Mouse (Mus musculus) hindbrain, embryonic 15.5 days (tissue): ENCODE measurements around the gene Sec24a. TPM values are rescaled to one million over a fixed set of nuclear protein-coding genes. Genes with fewer than 3 reads are reported as not detected.
"Not testable (repeated sequence)": the region's sequence is repeated elsewhere in the genome, so short reads cannot be mapped to it uniquely, and the experiment has no call there.

Experiments used
- ATAC-seq: fragments of 200-750 bp; cut with Nextera tagmentation; 2 replicates; pipeline ENCODE4 v1.8.0; 2017; ENCODE audit warnings: low read depth, moderate number of reproducible peaks, moderate TSS enrichment; ENCODE audit not compliant: low FRiP score
- H3K27ac ChIP-seq: fragments of 300-500 bp; sonication (generic); replicated peaks from 2 replicates; pipeline ENCODE4 v1.5.1; 2015; ENCODE audit warnings: mild to moderate bottlenecking, inconsistent platforms
- H3K27me3 ChIP-seq: fragments of 300-500 bp; sonication (generic); 2 replicates; pipeline ENCODE4 v1.6.1; 2015; ENCODE audit warnings: control low read depth, inconsistent platforms
- H3K36me3 ChIP-seq: fragments of 300-500 bp; sonication (generic); 2 replicates; pipeline ENCODE4 v1.6.1; 2015; ENCODE audit warnings: control low read depth, inconsistent platforms
- H3K4me1 ChIP-seq: fragments of 300-500 bp; sonication (generic); replicated peaks from 2 replicates; pipeline ENCODE4 v1.6.1; 2015; ENCODE audit warnings: control low read depth, inconsistent platforms
- H3K4me2 ChIP-seq: fragments of 300-500 bp; sonication (generic); 2 replicates; pipeline ENCODE4 v1.6.1; 2015; ENCODE audit warnings: moderate library complexity, mild to moderate bottlenecking, inconsistent platforms
- H3K4me3 ChIP-seq: fragments of 300-500 bp; sonication (generic); 2 replicates; pipeline ENCODE4 v1.5.1; 2015; ENCODE audit warnings: mild to moderate bottlenecking, inconsistent platforms
- H3K9ac ChIP-seq: fragments of 300-500 bp; sonication (generic); 2 replicates; pipeline ENCODE4 v1.6.1; 2015; ENCODE audit warnings: inconsistent platforms
- H3K9me3 ChIP-seq: fragments of 300-500 bp; sonication (generic); 2 replicates; pipeline ENCODE4 v1.6.1; 2016; ENCODE audit warnings: control low read depth, inconsistent platforms
- WGBS: fragments of 180-500 bp; shearing (Covaris S2); methylation state at CpG from one replicate; pipeline ENCODE4 v1.1.7; 2015; 5-methylcytosine and 5-hydroxymethylcytosine counted together
- polyA plus RNA-seq: library from polyadenylated mRNA; unstranded; fragments of >200 nt; fragmentation: Nextera tagmentation; extraction: Ambion mirVana; gene quantifications from 2 replicates; pipeline ENCODE4 v1.2.1, GENCODE M21; 2015

The Sec24a gene
- polyA plus RNA-seq, 1 experiment from 2014 or later = 15.9 TPM

DNA sequence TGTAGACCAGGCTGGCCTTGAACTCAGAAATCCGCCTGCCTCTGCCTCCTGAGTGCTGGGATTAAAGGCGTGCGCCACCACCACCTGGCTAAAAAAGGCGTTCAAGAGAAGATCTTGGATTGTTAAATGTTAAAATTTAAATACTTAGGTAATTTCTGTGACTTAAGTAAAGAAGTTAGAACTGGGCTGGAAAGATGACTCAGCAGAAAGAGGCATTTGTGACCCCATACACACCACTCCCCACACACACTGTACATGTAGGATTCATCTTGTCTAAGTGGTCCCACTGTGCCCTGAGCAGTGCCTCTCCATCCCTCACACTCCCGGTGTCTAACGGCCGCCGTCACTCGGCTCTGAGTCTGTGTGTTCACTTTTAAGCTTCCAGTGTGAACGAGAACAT lies 57.0 kb downstream of the Sec24a start:
- no peak overlapping the region for H3K4me2 ChIP-seq
- H3K4me1 ChIP-seq = no peaks in the 10 kb centered on the region
- 95% methylated on average over 10 of the region's 10 CpGs for WGBS
- H3K4me3 ChIP-seq = no peak overlapping the region
- no peaks in the 10 kb centered on the region for H3K9me3 ChIP-seq
- peaks cover 69% of the 10 kb centered on the region for H3K36me3 ChIP-seq
- no peaks in the 10 kb centered on the region for H3K27me3 ChIP-seq
- H3K27ac ChIP-seq = no peak overlapping the region
- no peak overlapping the region for H3K9ac ChIP-seq
- no peak for ATAC-seq

DNA sequence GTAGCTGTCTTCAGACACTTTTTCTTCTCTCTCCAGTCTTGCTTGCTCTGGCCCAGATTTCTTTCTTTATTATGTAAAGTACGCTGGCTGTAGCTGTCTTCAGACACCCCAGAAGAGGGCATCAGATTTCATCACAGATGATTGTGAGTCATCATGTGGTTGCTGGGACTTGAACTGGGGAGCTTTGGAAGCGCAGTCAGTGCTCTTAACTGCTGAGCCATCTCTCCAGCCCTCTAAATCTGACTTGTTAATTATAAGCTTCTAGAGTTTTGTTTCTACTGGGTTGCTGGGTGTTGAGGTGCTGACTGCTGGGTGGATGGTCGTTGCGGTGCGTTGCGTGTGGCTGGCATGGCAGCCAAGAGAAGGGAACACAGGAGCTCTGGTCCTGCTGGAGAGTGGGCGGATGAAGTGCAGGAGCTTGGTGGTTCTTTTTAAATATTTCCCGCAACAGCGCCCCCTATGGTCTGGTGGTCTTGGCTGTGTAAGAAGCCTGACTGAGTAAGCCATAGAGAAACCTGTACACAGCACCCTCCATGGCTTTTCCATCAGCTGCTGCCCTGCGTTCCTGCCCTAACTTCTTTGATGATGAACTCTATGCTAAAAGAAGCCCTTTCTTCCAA lies 59.9 kb downstream of the Sec24a start:
- Histone ChIP-seq H3K4me2 (no peak overlapping the region), H3K9me3 (no peaks in the 10 kb centered on the region), H3K27me3 (no peaks in the 10 kb centered on the region), H3K9ac (no peak overlapping the region), H3K27ac (no peak overlapping the region), H3K36me3 (peaks cover 70% of the 10 kb centered on the region), H3K4me1 (no peaks in the 10 kb centered on the region), H3K4me3 (no peak overlapping the region)
- WGBS = 63% methylated on average over 10 of the region's 10 CpGs
- ATAC-seq = no peak

GRCm38 (mm10) chr11:51702831-51703230 lies 60.6 kb downstream of the Sec24a start:
- no peaks in the 10 kb centered on the region for H3K9me3 ChIP-seq
- no peak overlapping the region for H3K4me3 ChIP-seq
- no peak for ATAC-seq
- no peak overlapping the region for H3K9ac ChIP-seq
- 87% methylated on average over 3 of the region's 3 CpGs for WGBS
- H3K4me1 ChIP-seq = no peaks in the 10 kb centered on the region
- H3K36me3 ChIP-seq = peaks cover 69% of the 10 kb centered on the region
- no peak overlapping the region for H3K27ac ChIP-seq
- no peak overlapping the region for H3K4me2 ChIP-seq
- H3K27me3 ChIP-seq = no peaks in the 10 kb centered on the region

GRCm38 (mm10) chr11:51694984-51695383 lies 68.5 kb downstream of the Sec24a start:
- no peak overlapping the region for H3K9ac ChIP-seq
- peaks cover 50% of the 10 kb centered on the region for H3K36me3 ChIP-seq
- no peak overlapping the region for H3K27ac ChIP-seq
- no peak overlapping the region for H3K4me3 ChIP-seq
- no peak overlapping the region for H3K4me2 ChIP-seq
- ATAC-seq = no peak
- peaks cover under 1% of the 10 kb centered on the region; the same call in 1 of the 2 replicates for H3K4me1 ChIP-seq
- no peaks in the 10 kb centered on the region for H3K9me3 ChIP-seq
- H3K27me3 ChIP-seq = no peaks in the 10 kb centered on the region
- 94% methylated on average over 3 of the region's 3 CpGs for WGBS

GRCm38 (mm10) chr11:51690597-51690996 lies 72.8 kb downstream of the Sec24a start:
- peaks cover 12% of the 10 kb centered on the region for H3K36me3 ChIP-seq
- H3K9ac ChIP-seq, ATAC-seq, H3K27me3 ChIP-seq, H3K9me3 ChIP-seq, H3K4me2 ChIP-seq, H3K4me3 ChIP-seq, H3K27ac ChIP-seq: not testable (repeated sequence)
- 65% methylated on average over 3 of the region's 3 CpGs for WGBS
- H3K4me1 ChIP-seq = peaks cover 22% of the 10 kb centered on the region

DNA sequence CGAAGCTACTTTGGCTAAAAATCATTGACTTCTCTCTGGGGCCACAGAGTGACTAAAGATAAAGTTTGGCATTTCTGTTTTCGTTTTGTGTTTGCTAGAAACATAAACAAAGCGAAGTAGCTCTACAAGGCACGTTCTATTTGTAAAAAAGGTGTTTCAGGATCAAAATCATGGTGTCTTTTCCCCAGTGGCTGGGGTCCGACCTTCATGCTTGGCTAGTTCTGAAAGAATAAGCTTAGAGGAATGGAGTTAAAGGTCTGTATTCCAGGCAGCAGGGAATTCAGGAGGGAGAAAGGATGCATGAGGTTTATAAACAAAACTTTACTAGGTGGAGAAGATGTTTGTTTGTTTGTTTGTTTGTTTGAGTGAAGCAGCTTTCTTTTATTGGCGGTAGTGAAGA lies 74.1 kb downstream of the Sec24a start:
- H3K27ac ChIP-seq = peak overlapping the region; percentile 100
- peaks cover 22% of the 10 kb centered on the region for H3K4me1 ChIP-seq
- H3K36me3 ChIP-seq = peaks cover 11% of the 10 kb centered on the region
- no peak for ATAC-seq
- no peaks in the 10 kb centered on the region for H3K9me3 ChIP-seq
- 21% methylated on average over 6 of the region's 6 CpGs for WGBS
- peak overlapping the region; percentile 87 for H3K4me2 ChIP-seq
- no peaks in the 10 kb centered on the region for H3K27me3 ChIP-seq
- H3K4me3 ChIP-seq = peak overlapping the region; percentile 77
- H3K9ac ChIP-seq = peak overlapping the region; percentile 73

DNA sequence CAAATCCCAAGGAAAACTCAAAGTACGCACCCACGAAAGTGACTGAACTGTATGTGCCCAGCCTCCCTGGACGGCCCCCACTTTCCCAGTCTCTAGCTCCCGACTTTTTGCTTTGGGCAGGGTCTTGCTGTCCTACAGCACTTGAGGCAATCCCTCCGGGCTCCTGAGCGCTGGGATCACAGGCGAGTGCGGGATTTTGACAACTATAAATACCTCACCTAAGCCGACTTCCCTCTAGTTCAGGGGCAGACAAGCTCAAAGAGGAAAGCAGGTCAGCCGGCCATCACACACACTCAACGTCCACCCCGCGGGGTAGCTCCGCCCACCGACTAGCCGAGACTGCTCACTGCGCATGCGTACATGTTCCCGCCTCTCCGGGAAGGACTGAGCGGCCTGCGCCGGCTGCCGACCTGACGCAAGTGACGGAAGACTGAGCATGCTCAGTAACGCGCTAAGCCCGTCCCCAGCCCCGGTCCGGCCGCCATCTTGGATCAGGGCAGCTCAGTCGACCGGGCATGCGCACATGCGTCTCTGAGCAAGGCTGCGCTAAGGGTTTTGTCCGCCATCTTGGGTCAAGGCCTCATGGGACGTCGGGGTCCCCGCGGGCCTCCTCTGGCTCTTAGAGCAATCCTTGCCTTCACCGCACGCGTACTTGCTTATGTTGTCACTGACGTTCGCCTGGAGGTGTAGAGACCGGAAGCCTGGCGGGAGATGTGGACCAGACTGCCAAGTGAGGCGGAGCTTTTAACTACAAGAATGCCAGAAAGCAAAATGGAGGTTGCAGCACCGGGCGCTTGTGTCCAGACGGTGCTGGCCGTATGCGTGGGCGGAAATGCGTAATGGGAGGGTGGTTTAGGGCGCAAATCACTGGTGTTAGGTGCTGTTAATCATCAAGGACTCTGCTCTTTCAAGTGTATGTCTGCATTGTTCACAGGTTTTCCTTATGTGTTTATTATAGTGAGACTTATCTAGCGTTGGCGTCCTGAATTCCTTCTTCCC lies 74.8 kb downstream of the Sec24a start, which contains the start of gene 0610009B22Rik:
TSS of gene 0610009B22Rik (minus strand) at position 545 of the 999 bp plus-strand sequence.
- Histone ChIP-seq H3K9ac (peak within 1 kb of the TSS; percentile 83), H3K4me3 (peak within 1 kb of the TSS; percentile 77), H3K36me3 (peaks cover 10% of the 10 kb centered on the region), H3K9me3 (no peaks in the 10 kb centered on the region), H3K27ac (peak within 1 kb of the TSS; percentile 100), H3K4me2 (peak within 1 kb of the TSS; percentile 87), H3K27me3 (no peaks in the 10 kb centered on the region), H3K4me1 (peaks cover 22% of the 10 kb centered on the region)
- WGBS = under 1% methylated on average over 60 of the region's 60 CpGs
- peak; percentile 100 for ATAC-seq

- Histone ChIP-seq H3K4me1 (0 out of 2 replicates have a peak, but pooled peaks cover 3% of the 10 kb centered on the region), H3K36me3 (peaks cover 2% of the 10 kb centered on the region), H3K9me3 (no peaks in the 10 kb centered on the region), H3K4me2 (no peak overlapping the region), H3K4me3 (no peak overlapping the region), H3K27me3 (no peaks in the 10 kb centered on the region), H3K9ac (no peak overlapping the region), H3K27ac (no peak overlapping the region)
- no peak for ATAC-seq
- 48% methylated on average over 8 of the region's 8 CpGs for WGBS
These were observed 81.5 kb downstream of the Sec24a start for GRCm38 (mm10) chr11:51681976-51682374.

- H3K4me3 ChIP-seq = no peak overlapping the region
- H3K9ac ChIP-seq = no peak overlapping the region
- peaks cover 2% of the 10 kb centered on the region for H3K36me3 ChIP-seq
- H3K27me3 ChIP-seq = no peaks in the 10 kb centered on the region
- H3K4me1 ChIP-seq = no peaks in the 10 kb centered on the region
- ATAC-seq = peak; percentile 27; the same call in 1 of the 2 replicates
- 0 out of 2 replicates have a peak overlapping the region, but pooled peaks have one; percentile 12 for H3K4me2 ChIP-seq
- H3K27ac ChIP-seq = no peak overlapping the region
- H3K9me3 ChIP-seq = no peaks in the 10 kb centered on the region
- WGBS = 39% methylated on average over 13 of the region's 13 CpGs
These were observed 82.0 kb downstream of the Sec24a start for GRCm38 (mm10) chr11:51681324-51681975.

DNA sequence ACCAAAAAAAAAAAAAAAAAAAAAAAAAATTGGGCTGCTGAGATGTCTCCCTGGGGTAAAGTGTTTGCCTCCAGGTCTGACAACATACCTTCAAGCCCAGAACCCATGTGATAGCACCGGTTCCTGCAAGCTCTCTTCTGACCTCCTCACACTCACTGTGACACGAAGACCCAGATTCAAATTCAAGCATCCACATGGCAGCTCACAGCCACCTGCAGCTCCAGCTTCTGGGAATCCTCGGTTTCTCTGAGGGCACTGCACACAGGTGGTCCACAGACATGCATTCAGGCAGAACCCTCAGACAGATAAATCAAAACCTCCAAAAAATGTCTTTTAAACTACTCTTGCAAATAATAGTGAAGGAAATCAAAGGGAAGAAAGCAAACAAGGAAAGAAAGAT lies 84.0 kb downstream of the Sec24a start:
- Histone ChIP-seq H3K4me1 (no peaks in the 10 kb centered on the region), H3K9me3 (no peaks in the 10 kb centered on the region), H3K36me3 (no peaks in the 10 kb centered on the region), H3K4me3 (no peak overlapping the region), H3K27ac (no peak overlapping the region), H3K9ac (no peak overlapping the region), H3K4me2 (no peak overlapping the region), H3K27me3 (no peaks in the 10 kb centered on the region)
- 87% methylated on average over 3 of the region's 3 CpGs for WGBS
- ATAC-seq = no peak

DNA sequence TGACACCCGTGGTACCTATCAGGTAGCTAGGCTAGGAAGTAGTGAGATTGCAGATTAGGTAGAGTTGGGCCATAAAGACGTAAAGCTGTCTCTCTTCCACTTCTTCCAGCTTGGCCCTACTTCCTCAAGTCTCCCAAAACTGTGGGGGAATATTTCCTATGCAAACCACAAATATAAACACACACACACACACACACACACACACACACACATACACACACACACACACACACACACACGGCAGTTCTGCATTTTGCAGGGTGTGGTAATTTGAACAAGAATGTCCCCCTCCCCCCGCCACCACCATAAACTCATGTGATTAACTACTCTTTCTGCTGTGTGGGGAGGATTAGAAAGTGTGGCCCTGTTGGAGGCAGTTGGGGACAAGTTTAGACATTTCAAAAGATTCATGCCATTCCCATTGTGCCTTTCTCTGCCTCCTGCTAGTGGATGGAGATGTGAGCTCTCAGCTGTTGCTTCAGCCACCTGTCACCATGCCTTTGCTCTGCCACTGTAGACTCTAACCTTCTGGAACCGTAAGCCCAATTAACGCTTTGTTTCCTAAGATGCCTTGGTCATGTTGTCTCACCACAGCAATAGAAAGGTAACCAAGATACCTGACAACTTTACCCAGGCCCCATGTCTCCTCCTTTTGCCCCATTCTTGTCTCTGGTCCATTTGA lies 85.6 kb downstream of the Sec24a start:
- H3K4me2 ChIP-seq = no peak overlapping the region
- H3K4me3 ChIP-seq = no peak overlapping the region
- no peaks in the 10 kb centered on the region for H3K9me3 ChIP-seq
- no peak overlapping the region for H3K9ac ChIP-seq
- H3K27me3 ChIP-seq = no peaks in the 10 kb centered on the region
- WGBS = 75% methylated on average over 6 of the region's 6 CpGs
- no peak overlapping the region for H3K27ac ChIP-seq
- H3K4me1 ChIP-seq = no peaks in the 10 kb centered on the region
- H3K36me3 ChIP-seq = no peaks in the 10 kb centered on the region
- no peak for ATAC-seq
